Mouse (Mus musculus): ENCODE results near the gene Gm28434.

Gm28434 gene

GRCm38 (mm10) chr5:87969201-87969600 lies at the start of gene Gm28434, which contains the start of gene 2310003L06Rik:
Gene Gm28434 (plus strand): TSS chr5:87969517.
Gene 2310003L06Rik (plus strand): TSS chr5:87969459.
- DNase-seq (ENCODE audit: low spot score in 2 of 2): no peak

GRCm38 (mm10) chr5:87925372-87925771 lies 43.9 kb upstream of the Gm28434 start, which contains the start of gene Csn3:
Gene Csn3 (plus strand): TSS chr5:87925579.
- no peak for DNase-seq (ENCODE audit: low spot score in 2 of 2)

DNA sequence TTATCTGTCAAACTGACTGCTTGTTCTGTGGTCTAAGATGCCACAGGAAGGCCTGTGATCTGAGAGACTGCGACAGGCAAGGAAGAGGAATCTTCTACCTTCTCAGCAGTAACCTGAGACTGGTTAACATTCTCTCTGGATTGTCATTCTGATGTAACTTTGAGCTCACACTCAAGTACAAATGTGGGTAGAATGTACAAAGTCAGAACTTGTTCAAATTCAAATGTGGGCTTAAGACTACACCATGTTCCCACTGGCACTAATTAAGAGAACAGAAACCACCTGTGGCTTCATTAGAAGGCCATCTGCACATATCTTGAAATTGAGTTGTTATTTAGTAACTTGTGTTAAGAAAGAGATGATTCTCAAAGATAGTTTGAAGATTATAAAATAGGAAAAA lies 37.7 kb upstream of the Gm28434 start:
- no peak for DNase-seq (ENCODE audit: low spot score in 2 of 2)

DNA sequence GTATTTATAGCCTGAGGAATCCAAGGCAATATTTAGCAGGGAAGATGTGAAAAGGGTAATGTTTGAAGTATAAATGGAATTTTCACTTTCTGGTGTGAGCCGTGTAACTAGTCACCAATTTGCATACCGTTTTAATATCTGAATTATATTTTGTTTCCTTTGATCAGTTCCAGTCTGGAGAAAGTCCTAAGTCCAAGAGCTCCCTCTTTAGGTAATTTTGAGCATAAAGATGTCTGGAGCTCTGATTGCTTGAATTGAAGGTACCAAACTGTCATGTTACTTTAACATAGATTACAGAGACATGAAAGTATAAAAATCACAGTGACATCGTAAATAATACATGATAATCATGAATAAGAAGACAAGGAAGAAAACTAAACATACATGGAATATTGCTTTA lies 28.6 kb upstream of the Gm28434 start:
- DNase-seq (ENCODE audit: low spot score in 2 of 2): peak in 1 of 2 experiments; percentile 3

GRCm38 (mm10) chr5:87942515-87942914 lies 26.8 kb upstream of the Gm28434 start:
- DNase-seq (ENCODE audit: low spot score in 2 of 2): no peak

- no peak for DNase-seq (ENCODE audit: low spot score in 2 of 2)
These were observed 17.5 kb upstream of the Gm28434 start for GRCm38 (mm10) chr5:87951836-87952235.

DNA sequence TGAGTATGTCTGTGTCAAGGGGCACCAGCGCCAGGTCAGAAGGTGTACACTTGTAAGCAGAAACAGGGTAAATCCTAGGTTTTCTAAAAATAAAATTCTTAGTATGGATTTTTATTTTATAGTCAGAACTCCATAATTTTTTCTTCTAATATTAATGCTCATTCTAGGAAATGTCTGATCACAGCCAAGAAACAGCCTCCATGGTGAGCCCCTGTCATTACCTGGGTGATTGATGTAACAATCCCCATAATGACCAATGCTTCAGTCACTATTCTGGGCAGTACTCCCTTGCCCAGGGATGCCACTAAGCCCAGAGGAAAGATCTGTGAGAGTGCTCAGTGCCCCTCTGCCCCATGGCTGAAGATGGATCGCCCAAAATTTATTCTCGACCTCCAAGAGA lies 9.8 kb downstream of the Gm28434 start, which contains the start of gene Cabs1:
Gene Cabs1, plus strand, starts transcription at position 301 of the 400 bp plus-strand sequence.
- DNase-seq (ENCODE audit: low spot score in 2 of 2): no peak

DNA sequence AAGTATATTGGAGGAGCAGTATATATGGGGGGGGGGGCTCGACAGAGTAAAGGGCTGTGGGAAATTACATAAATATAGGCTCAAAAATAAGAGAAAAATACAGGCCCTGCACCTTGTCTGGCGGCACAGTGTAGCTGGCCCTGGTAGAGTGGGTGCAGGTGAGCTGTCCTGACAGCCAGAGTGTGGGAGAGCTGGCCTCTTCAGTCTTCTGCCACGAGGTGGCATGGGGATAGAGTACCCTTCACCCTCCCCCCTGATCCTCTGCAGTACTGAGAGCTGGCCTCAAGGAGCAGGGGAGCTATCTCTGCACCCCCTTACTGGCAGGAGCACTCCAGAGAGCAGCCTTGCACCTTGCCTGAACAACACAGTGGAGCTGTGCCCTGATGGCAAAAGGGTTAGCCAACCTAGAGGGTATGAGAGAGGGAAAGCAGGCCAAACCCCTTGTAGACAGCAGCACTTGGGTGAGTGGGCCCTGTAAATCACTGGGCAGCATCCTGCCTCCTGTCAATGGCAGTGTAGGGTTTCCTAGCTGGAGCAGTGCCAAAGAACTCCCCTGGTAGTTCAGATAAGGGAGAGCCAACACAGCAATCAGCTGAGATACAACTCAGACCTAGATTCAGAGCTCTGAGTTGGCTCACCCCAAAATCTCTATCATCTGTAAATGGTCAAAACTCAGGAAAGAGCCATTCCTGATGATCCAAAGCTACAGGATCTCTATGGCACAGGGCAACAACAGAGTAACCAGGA lies 13.3 kb downstream of the Gm28434 start:
- no peak for DNase-seq (ENCODE audit: low spot score in 2 of 2)

DNA sequence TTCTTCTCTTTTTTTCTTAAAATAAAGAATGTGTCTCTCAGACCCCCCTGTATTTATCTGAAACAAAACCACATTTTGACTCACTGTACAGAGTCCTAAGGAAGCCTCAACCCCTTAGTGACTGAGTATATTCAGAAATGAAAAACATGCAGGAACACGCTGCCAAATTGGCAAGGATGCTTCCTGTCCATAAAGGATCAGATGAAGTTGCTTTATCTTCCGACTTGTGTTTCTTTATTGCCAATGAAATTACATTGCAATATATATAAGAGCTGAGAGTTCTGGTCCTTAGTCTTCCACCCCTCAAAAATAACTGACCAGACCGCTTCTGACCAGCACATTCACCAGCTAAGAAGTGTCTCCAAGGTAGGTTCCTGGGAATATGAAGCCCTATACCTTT lies 32.9 kb downstream of the Gm28434 start, which contains the start of gene Smr3a:
Gene Smr3a, plus strand, starts transcription at position 301 of the 400 bp plus-strand sequence.
- no peak for DNase-seq (ENCODE audit: low spot score in 2 of 2)

DNA sequence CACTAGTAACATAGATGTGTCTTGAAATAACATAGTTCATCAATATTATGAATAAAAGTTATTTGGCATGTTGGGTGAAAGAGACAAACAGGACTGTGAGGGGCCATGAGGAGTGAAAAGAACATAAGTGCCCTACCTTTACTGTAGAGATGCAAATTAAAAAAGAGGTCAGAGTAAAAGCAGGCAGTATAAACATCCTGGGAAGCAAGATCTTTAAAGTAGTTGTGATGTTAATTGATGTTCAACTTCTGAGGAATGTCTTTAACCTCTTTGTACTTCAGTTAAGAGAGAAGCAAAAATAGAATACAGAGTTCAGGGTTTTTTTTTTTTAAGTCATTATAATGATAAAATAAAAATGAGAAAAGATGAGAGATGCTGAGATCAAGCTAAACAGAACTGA lies 35.9 kb downstream of the Gm28434 start:
- DNase-seq (ENCODE audit: low spot score in 2 of 2): no peak
